Mouse (Mus musculus) regulatory T cell (primary cell): ENCODE measurements around the gene Enho.

Source experiments
- in situ Hi-C: fragments of 300-600 bp; cut with MboI, MseI; formaldehyde crosslinking; loops from one replicate; pipeline ENCODE4 v1.15.1; 2025; ENCODE audit warnings: high pct_unique_total_duplicates

The Enho gene

GRCm38 (mm10) chr4:41663614-41664013 lies 23.5 kb upstream of the Enho start:
- in situ Hi-C loops = no loop called here

- in situ Hi-C loops = no loop called here
Measured at GRCm38 (mm10) chr4:41662723-41663122, 22.6 kb upstream of the Enho start.

DNA sequence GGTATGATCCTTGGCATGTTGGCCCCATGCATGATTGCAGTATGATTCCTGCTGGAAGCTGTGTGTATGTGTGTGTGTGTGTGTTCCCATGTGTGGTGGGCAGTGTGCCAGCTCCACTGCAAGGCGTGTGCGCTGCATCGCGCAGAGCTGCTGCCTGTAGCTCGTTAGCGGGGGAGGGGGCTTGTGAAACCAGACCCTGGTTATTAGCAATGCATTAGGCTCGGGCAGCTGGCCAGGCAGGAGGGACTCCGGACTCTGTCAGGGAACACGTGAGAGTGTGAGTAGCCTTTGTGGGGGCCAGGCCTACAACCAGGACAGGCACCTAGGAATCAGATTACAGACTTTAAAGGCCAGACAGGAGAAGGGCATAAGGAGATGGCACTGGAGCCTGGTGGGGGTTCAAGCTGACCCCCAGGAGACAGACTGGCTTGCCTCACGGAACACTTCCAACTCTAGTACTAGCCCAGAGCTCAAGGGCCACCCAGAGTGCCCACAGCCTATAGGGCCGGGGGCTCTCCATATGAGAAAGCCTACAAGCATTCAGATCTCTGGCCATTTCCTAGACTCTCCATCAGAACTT lies 20.8 kb upstream of the Enho start:
- in situ Hi-C loops = no loop called here

DNA sequence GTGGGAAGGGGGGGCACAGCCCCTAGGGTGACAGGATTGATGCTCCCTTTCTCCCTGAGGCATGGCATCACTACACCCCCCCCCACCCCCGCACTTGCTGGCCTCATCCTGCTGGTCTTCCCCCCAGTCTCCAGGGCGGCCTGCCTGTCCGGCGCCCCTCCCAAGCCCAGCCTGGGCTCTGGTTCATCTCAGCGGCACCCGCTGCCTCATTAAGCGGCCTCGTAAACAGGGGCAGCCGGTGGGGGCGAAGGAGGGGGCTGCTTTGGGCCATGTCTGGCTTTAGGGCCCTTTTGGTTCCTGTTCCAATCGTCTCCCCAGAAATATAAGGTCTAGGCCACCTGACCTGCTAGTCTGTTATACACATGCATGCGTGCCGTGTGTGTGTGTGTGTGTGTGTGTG lies 19.4 kb upstream of the Enho start:
- in situ Hi-C loops = no loop called here

DNA sequence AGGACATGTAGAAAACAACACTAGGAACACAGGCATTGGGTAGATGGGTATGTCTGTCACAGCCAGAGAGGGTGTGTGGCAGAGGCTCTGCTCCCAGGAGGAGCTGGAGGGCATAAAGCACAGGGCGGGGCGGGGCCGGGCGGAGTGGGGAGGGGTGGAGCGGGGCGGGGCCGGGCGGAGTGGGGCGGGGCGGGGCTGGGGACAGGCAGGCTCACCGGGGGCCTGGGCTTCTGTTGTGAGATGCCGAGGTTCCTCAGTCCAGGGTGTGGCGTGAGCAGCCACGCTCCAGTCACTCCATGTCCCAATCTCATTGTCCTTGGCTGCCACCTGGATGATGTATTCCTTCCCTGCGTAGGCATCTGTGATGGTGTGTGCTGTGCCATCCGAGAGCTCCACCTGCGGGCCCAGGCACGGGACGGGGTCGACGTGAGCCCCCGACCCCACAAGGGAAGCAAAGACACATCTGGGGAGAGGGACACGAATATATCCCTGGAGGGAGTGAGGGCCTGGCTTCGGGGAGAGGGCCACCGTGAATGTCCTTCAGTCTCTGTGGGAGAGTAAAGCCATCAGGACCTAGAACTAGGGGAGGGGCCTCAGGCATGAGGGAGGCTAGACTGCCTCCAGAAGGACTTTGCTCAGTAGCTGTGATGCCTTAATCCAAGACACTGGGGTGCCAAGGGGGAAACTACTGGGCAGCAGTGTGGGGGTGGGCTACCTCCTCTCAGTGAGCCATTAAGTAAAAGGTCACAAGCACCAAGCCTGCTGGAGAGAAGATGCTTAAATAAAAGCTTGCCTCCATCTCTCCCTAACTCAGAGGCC lies 18.7 kb upstream of the Enho start:
- in situ Hi-C loops = no loop called here

- in situ Hi-C loops = no loop called here
Measured at GRCm38 (mm10) chr4:41655525-41655924, 15.4 kb upstream of the Enho start.

DNA sequence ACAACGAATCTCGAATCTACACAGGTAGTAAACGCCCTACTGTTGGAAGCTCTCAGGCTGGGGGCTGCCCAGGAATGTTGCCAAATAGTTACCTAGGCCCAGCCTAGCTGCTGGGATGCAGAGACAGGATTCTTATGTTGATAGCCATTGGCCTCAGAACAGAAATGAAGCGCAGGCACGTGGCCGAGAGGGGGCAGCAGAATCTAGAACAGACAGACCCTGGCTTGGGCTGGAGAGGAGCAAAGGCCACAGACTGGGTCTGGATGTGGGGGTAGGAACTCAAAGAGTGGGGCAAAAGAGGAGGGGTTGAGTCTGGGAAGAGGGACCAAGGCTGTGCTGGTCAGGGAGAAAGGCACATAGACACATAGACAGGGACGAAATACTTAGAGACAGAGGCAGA lies 14.1 kb upstream of the Enho start:
- in situ Hi-C loops = no loop called here

DNA sequence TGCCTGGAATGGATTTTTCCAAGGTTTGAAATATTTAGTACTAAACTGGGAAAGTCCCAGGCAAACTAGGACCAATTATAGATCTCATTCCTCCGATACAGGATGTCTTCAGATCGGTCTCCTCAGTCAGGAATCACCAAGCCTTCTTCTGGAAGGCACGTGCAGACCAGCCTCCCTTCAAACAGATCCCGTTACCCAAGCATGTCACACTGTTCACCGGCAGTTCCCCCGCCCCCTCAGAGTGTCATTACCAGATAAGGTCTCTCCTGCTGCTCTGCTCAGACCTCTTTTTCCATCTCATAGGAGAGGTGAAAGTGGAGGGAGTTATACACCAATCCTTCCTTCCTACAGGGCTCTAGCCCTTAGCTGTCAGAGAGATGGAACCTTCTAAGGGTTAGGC lies 13.6 kb upstream of the Enho start:
- in situ Hi-C loops = no loop called here

DNA sequence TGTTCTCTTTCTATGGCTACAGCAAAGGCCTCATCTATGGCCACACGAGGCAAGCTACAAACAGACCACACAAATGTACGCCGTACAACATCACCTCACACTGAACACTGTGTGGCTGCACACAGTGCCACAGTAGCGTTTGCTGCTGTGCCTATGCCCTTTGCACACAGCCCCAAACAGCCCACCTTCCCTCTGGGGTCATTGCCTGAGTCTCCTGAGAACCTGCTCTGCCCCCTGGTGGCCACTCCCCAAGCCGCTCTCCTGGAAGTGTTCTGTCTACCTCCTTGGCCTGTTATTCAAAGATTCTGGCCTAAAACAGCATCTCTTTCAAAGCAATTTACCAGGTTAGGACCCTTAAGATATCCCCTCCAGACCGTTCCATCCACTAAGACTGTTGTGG lies 13.2 kb upstream of the Enho start:
- in situ Hi-C loops = no loop called here

DNA sequence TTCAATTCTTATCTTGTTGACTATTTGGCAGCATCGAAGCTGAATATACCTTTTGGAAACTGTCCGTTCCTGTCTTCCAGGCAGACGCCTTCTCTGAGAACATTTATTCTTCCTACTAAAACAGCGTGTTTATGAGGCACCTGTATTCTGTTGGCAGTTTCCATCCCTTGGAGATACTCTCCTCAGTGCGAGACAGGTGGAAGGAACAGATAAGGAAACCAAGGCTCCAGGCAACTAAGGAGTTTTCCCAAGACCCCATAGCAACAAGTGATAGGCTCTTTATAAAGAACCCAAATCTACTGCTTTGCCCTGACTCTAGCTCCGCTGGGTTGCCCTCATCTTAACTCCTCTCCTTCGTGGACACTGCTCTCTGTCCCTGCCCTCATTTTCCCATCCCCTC lies 8.5 kb upstream of the Enho start:
- in situ Hi-C loops = no loop called here

- in situ Hi-C loops = no loop called here
Measured at GRCm38 (mm10) chr4:41648157-41648556, 8.0 kb upstream of the Enho start.

- in situ Hi-C loops = no loop called here
Measured at GRCm38 (mm10) chr4:41645488-41645887, 5.4 kb upstream of the Enho start.

GRCm38 (mm10) chr4:41641199-41641822 lies 1.2 kb upstream of the Enho start:
- in situ Hi-C loops = no loop called here

- in situ Hi-C loops = no loop called here
Measured at GRCm38 (mm10) chr4:41639214-41639841, 796 bp downstream of the Enho start.

GRCm38 (mm10) chr4:41638828-41639213 lies 1.3 kb downstream of the Enho start:
- in situ Hi-C loops = no loop called here

DNA sequence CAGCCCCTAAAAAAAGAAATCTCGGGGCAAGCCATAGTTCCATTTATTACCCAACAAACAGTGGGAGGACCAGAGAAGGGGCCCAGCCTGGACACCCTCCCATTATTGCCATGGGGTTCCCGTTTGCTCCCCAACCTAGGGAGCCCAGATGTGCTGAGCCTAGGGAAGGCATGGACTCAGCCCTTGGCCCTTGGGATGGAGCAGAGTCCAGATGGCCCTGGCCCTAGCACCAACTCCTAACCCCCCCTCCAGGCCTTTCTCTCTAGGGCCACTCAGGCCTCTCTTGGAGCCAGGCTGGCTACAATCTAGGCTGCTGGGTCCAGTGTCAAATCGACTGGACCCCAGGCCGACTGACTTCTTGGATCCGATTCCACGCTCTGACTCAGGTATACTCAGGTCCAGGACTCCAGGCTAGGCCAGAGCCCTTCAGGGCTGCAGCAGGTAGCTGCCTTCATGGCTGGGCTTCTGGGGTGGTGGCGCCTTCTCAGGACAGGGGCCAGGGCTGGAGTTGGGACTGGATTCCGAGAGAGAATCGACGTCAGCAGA lies 1.9 kb downstream of the Enho start:
- in situ Hi-C loops = no loop called here

DNA sequence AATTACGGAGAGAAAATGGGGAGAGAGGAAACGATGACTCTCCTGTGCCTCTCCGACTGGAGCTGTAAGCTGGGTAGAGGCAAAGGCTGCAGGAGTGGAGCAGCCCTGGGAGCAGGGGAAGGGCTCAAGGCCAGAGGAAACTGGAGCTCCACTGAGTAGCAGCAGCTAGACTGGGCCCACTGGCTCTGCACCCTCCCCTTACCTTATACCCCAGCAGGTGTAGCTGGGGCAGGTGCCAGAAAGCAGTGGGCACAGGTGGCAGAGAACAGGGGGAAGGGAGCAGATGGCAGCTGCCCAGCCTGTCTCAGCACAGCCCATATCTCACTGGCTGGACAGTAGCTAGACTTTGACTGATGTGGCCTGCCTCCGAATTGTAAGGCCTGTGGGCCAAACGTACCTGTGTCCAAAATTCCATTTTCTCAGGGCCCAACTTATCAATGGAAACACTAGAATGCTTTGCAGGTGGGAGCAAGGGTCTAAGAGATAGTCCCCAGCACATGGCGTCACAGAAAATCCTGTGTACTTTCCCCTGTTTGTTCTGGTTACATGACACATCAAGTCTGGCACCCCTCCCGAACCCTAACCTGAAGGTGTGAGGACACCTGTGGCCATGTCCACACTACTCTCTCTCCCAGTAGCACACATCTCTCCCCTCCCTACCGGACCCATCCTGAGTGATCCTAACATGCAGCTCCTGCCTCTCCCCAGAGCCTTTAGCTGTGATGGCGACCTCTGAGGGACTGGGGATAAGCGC lies 3.1 kb downstream of the Enho start:
- in situ Hi-C loops = no loop called here

- in situ Hi-C loops = no loop called here
Measured at GRCm38 (mm10) chr4:41636366-41636765, 3.8 kb downstream of the Enho start.

DNA sequence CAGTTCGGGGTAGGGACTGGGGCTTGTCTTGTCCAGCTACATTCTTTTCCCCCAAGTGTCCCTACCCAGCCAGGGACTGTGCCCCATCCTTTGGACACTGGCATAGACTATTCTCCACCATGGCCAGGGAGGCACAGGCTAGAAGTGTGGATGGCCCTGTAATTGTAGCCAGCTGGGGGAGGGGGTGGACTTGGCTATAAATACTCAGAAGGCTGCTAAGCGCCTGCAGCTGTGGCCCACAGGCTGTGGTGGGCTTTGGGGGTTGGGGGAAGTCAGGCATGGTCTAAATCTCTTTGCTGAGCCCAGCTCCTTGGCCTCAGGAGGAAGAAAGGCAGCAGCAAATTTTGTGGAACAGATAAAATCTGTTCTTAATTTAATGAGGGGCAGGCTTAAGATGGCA lies 4.2 kb downstream of the Enho start:
- in situ Hi-C loops = no loop called here

GRCm38 (mm10) chr4:41635224-41635623 lies 4.9 kb downstream of the Enho start:
- in situ Hi-C loops = no loop called here

GRCm38 (mm10) chr4:41634631-41635030 lies 5.5 kb downstream of the Enho start:
- in situ Hi-C loops = no loop called here

- in situ Hi-C loops = no loop called here
Measured at GRCm38 (mm10) chr4:41633001-41633400, 7.1 kb downstream of the Enho start.
